Mouse (Mus musculus) myocyte (in vitro differentiated cells): ENCODE data around the gene Ms4a15. TPM values are rescaled to one million over a fixed set of nuclear protein-coding genes. Genes with fewer than 3 reads are reported as not detected.

Source experiments
- H3K27me3 ChIP-seq: one replicate; pipeline ENCODE4 v1.6.1; 2011; ENCODE audit not compliant: control insufficient read depth, insufficient read depth, insufficient read length
- H3K36me3 ChIP-seq: one replicate; pipeline ENCODE4 v1.6.1; 2011; ENCODE audit not compliant: control insufficient read depth, insufficient read depth
- H3K4me2 ChIP-seq: one replicate; pipeline ENCODE4 v1.6.1; 2011; ENCODE audit warnings: low read depth, control low read depth
- H3K4me3 ChIP-seq: one replicate; pipeline ENCODE4 v1.5.1; 2011; ENCODE audit warnings: mild to moderate bottlenecking, control low read depth, moderate library complexity
- H3K79me2 ChIP-seq: one replicate; pipeline ENCODE4 v1.6.1; 2011; ENCODE audit not compliant: control insufficient read depth, insufficient read depth
- H3ac ChIP-seq: one replicate; pipeline ENCODE4 v1.6.1; 2011; ENCODE audit not compliant: control insufficient read depth, insufficient read length
- CEBPB ChIP-seq: IDR thresholded peaks from 2 replicates; pipeline ENCODE4 v1.6.1; 2011; ENCODE audit warnings: mild to moderate bottlenecking, moderate library complexity; ENCODE audit not compliant: poor library complexity, insufficient read depth, severe bottlenecking
- E2F4 ChIP-seq: IDR thresholded peaks from one replicate; pipeline ENCODE4 v1.6.1; 2011; ENCODE audit warnings: mild to moderate bottlenecking, control low read depth, moderate library complexity; ENCODE audit not compliant: insufficient read depth
- MAX ChIP-seq: IDR thresholded peaks from one replicate; pipeline ENCODE4 v1.6.1; 2011; ENCODE audit warnings: low read depth, mild to moderate bottlenecking, control low read depth
- MYOD1 ChIP-seq, 3 experiments: IDR thresholded peaks; one replicate each; pipeline ENCODE4 v1.6.1; 2011; ENCODE audit warnings: control low read depth in 2 of 3, low read depth in 2 of 3, mild to moderate bottlenecking in 2 of 3, moderate library complexity in 1 of 3; ENCODE audit not compliant: insufficient read length in 2 of 3, control insufficient read depth in 1 of 3
- MYOG ChIP-seq, 3 experiments: IDR thresholded peaks; one replicate each; pipeline ENCODE4 v1.6.1; 2011; ENCODE audit warnings: control low read depth in 2 of 3, low read depth in 2 of 3, mild to moderate bottlenecking in 2 of 3; ENCODE audit not compliant: insufficient read length in 2 of 3, control insufficient read depth in 1 of 3, insufficient read depth in 1 of 3
- POLR2A ChIP-seq: IDR thresholded peaks from one replicate; pipeline ENCODE4 v1.6.1; 2011; ENCODE audit warnings: low read depth, mild to moderate bottlenecking, control low read depth, moderate library complexity; ENCODE audit not compliant: insufficient read length
- POLR2AphosphoS2 ChIP-seq: IDR thresholded peaks from one replicate; pipeline ENCODE4 v1.6.1; 2011; ENCODE audit warnings: low read depth, control low read depth; ENCODE audit not compliant: insufficient read length
- REST ChIP-seq: IDR thresholded peaks from one replicate; pipeline ENCODE4 v1.6.1; 2011; ENCODE audit warnings: mild to moderate bottlenecking, control low read depth, moderate library complexity; ENCODE audit not compliant: insufficient read depth, insufficient read length
- SRF ChIP-seq: IDR thresholded peaks from one replicate; pipeline ENCODE4 v1.6.1; 2011; ENCODE audit warnings: low read depth; ENCODE audit not compliant: control insufficient read depth, insufficient read length
- TCF12 ChIP-seq: IDR thresholded peaks from one replicate; pipeline ENCODE4 v1.6.1; 2011; ENCODE audit warnings: mild to moderate bottlenecking, control low read depth; ENCODE audit not compliant: poor library complexity, insufficient read depth, severe bottlenecking
- TCF3 ChIP-seq: IDR thresholded peaks from one replicate; pipeline ENCODE4 v1.6.1; 2011; ENCODE audit warnings: low read depth, control low read depth; ENCODE audit not compliant: insufficient read length
- USF1 ChIP-seq: IDR thresholded peaks from one replicate; pipeline ENCODE4 v1.6.1; 2011; ENCODE audit warnings: low read depth, mild to moderate bottlenecking, control low read depth, moderate library complexity
- polyA plus RNA-seq: library from polyadenylated mRNA; unstranded; fragments of >200 nt; fragmentation: generic; extraction: Trizol; gene quantifications from one replicate; pipeline ENCODE4 v1.2.1, GENCODE M21; 2012; ENCODE audit warnings: missing spikeins

The Ms4a15 gene
- polyA plus RNA-seq, 1 experiment, result not detected

DNA sequence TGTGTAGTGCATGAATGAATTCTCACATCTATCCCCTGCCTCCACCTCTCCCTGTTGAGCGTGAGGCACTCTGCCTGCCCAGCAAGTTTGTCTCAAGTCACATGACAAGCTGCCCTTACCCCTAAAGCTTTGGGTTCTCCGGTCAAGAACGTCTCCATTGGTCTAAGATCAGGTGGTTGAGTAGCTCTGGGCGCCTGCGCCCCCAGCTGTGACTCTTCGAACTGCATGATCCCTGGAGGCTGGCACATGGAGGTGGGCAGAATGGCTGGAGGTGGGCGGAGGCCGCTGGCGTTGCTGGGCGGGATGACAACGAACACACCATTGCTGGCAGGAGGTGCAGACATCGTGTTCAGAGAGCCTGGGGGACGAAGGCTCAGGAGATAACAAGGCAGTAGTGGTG lies 8.5 kb downstream of the Ms4a15 start:
- H3K4me2 ChIP-seq, result no peak overlapping the region
- H3K36me3 ChIP-seq, result no peaks in the 10 kb centered on the region
- no peak overlapping the region for H3ac ChIP-seq
- H3K79me2 ChIP-seq, result no peaks in the 10 kb centered on the region
- H3K27me3 ChIP-seq, result no peaks in the 10 kb centered on the region
- no peak overlapping the region for H3K4me3 ChIP-seq
- TF ChIP-seq MYOD1 (IDR thresholded peaks at IDR 0.05; ENCODE audit: control insufficient read depth in 1 of 3, insufficient read length in 2 of 3, low read depth in 2 of 3), result no peak
- TF ChIP-seq CEBPB, result no peak
- no peak for TF ChIP-seq REST
- no peak for TF ChIP-seq TCF3
- TF ChIP-seq SRF, result no peak
- no peak for TF ChIP-seq USF1
- no peak for TF ChIP-seq MYOG (IDR thresholded peaks at IDR 0.05; ENCODE audit: control insufficient read depth in 1 of 3, insufficient read depth in 1 of 3, insufficient read length in 2 of 3, low read depth in 2 of 3)
- TF ChIP-seq POLR2AphosphoS2, result no peak
- no peak for TF ChIP-seq TCF12
- TF ChIP-seq POLR2A, result no peak
- no peak for TF ChIP-seq MAX
- TF ChIP-seq E2F4, result no peak

DNA sequence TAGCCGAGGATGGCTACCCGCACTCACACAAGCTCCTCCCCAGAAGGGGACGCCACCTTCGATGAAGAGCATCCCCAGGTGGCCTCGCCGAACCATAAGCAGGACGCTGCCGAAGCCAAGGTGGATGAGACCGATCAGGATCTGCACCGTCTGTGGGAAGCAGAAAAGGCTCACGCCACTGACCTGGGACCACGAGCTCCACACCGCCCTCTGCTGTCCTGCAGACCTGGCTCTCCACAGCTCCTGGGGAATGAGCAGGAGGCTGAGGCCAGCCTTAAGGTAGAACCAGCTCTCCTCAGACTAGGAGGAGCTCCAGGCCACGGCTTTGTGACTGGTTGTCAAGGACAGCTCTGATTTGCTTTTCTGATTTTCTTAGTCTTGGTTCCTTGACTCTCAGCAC lies 9.9 kb downstream of the Ms4a15 start:
- Histone ChIP-seq H3K79me2 (no peaks in the 10 kb centered on the region), H3K36me3 (no peaks in the 10 kb centered on the region), H3ac (no peak overlapping the region), H3K4me3 (no peak overlapping the region), H3K27me3 (no peaks in the 10 kb centered on the region), H3K4me2 (no peak overlapping the region)
- TF ChIP-seq MAX, result no peak
- TF ChIP-seq REST, result no peak
- TF ChIP-seq USF1, result no peak
- TF ChIP-seq SRF, result no peak
- TF ChIP-seq POLR2AphosphoS2, result no peak
- no peak for TF ChIP-seq MYOG (IDR thresholded peaks at IDR 0.05; ENCODE audit: control insufficient read depth in 1 of 3, insufficient read depth in 1 of 3, insufficient read length in 2 of 3, low read depth in 2 of 3)
- TF ChIP-seq CEBPB, result no peak
- TF ChIP-seq TCF3, result no peak
- TF ChIP-seq E2F4, result no peak

DNA sequence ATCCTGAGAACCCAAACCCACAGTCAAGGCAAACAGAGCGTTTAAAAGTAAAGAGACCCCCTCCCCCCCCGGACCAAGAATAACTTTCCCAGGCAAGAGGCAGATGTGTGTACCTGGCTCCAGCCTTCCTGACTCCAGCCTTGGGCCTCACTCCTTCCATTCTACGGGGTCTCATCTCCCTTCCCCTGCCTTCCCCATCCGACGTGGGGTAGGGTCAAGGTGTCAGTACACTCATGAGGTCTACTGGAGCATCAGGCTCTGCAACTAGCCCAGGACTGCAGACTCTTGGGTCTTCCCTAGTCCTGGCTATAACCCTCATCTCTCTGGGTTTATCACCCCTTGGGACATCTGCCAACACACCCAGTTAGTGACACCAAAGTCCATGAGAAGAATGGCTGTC lies 12.8 kb downstream of the Ms4a15 start:
- TF ChIP-seq MYOG (IDR thresholded peaks at IDR 0.05; ENCODE audit: control insufficient read depth in 1 of 3, insufficient read depth in 1 of 3, insufficient read length in 2 of 3, low read depth in 2 of 3) (no peak), POLR2A (no peak), E2F4 (no peak), USF1 (no peak), POLR2AphosphoS2 (no peak), MAX (no peak), MYOD1 (IDR thresholded peaks at IDR 0.05; ENCODE audit: control insufficient read depth in 1 of 3, insufficient read length in 2 of 3, low read depth in 2 of 3) (no peak), CEBPB (no peak), REST (no peak), TCF3 (no peak), TCF12 (no peak), SRF (no peak)
- Histone ChIP-seq H3K27me3 (no peaks in the 10 kb centered on the region), H3K36me3 (no peaks in the 10 kb centered on the region), H3K4me2 (peak overlapping the region; percentile 71), H3K4me3 (no peak overlapping the region), H3K79me2 (no peaks in the 10 kb centered on the region), H3ac (no peak overlapping the region)

DNA sequence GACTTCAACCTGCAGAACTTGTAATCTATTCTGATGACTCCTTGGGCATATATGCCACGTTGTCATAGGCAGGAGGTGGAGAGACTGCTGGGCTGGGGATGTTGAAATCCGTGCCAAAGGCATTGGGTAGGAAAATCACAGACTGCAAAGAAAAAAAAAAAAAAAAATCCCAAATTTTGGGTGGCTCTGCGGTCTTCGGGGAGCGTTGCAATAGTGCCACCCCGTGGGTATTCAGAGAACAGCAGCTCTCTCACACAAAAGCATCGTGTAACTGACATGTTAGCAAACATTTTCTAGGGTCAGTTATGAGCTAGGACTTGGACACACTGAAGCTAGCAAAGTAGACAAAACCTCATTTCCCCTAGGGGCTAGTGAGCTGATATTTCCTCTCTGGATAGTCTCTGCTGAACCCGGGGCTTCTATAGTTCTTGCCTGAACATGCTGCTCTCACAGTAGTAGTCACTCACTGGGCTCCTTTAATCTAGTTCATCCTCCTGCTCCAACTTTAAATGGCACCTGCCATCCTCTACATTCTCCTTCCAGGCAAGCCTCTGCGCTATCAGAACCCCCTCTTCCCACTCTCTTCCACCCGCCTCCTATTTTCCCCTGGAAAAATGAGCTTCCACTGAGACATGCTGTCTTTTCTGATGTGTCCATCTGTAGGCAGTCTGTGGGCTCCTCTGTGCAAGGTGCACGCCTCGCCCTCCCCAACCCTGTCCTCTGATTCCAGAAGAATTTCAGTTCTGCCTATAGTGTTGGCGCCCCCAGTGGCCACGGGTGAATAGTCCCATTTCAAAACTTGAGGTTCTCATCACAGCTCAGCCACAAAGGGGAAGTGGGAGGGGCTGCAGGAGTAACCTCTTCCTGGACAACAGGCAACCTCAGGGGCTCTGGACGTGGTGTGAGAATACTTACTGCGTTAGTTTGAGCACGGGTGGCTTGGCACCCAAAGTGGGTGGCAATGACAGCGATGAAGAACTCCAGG lies 13.6 kb downstream of the Ms4a15 start:
- Histone ChIP-seq H3K79me2 (no peaks in the 10 kb centered on the region), H3ac (no peak overlapping the region), H3K36me3 (no peaks in the 10 kb centered on the region), H3K4me3 (no peak overlapping the region), H3K27me3 (no peaks in the 10 kb centered on the region), H3K4me2 (peak overlapping the region; percentile 71)
- TF ChIP-seq CEBPB (no peak), POLR2AphosphoS2 (no peak), TCF12 (no peak), SRF (no peak), MYOD1 (IDR thresholded peaks at IDR 0.05; ENCODE audit: control insufficient read depth in 1 of 3, insufficient read length in 2 of 3, low read depth in 2 of 3) (no peak), MAX (no peak), POLR2A (no peak), USF1 (no peak), MYOG (IDR thresholded peaks at IDR 0.05; ENCODE audit: control insufficient read depth in 1 of 3, insufficient read depth in 1 of 3, insufficient read length in 2 of 3, low read depth in 2 of 3) (no peak), E2F4 (no peak), TCF3 (no peak), REST (no peak)
